Mouse (Mus musculus): ENCODE results near the gene Epm2a. TPM values are rescaled to one million over a fixed set of nuclear protein-coding genes. Genes with fewer than 3 reads are reported as not detected.
"Not testable (repeated sequence)": the region's sequence is repeated elsewhere in the genome, so short reads cannot be mapped to it uniquely, and the experiment has no call there.

Epm2a gene
- polyA plus RNA-seq, 1 experiment, result 1.8 TPM

- H3K9me3 ChIP-seq (replicated peaks; ENCODE audit: control insufficient read depth, insufficient read depth, low read length, poor library complexity, severe bottlenecking), result no peaks in the 10 kb centered on the region
- H3K27ac ChIP-seq (ENCODE audit: insufficient read depth, low read length), result no peak overlapping the region
- no peak for TF ChIP-seq POLR2A (IDR thresholded peaks at IDR 0.05; ENCODE audit: insufficient read depth, low read length)
- TF ChIP-seq CTCF (IDR thresholded peaks at IDR 0.05; ENCODE audit: low read depth, low read length), result no peak
- no peak for TF ChIP-seq EP300 (IDR thresholded peaks at IDR 0.05; ENCODE audit: insufficient read depth, low read depth, low read length)
- H3K4me1 ChIP-seq (ENCODE audit: control insufficient read depth, insufficient read depth, low read length), result no peaks in the 10 kb centered on the region
- no peak overlapping the region for H3K9ac ChIP-seq (ENCODE audit: low read depth, poor library complexity, severe bottlenecking)
- H3K4me3 ChIP-seq (ENCODE audit: low read depth, low read length), result no peak overlapping the region
- no peaks in the 10 kb centered on the region for H3K36me3 ChIP-seq (ENCODE audit: control insufficient read depth, insufficient read depth, low read length, poor library complexity, severe bottlenecking)
- H3K27me3 ChIP-seq (ENCODE audit: control insufficient read depth, insufficient read depth, low read length, poor library complexity, severe bottlenecking), result no peaks in the 10 kb centered on the region
Measured at GRCm38 (mm10) chr10:11319446-11319970, 23.7 kb upstream of the Epm2a start.

GRCm38 (mm10) chr10:11322316-11322715, 20.9 kb upstream of the Epm2a start:
- Histone ChIP-seq H3K9ac (ENCODE audit: low read depth, poor library complexity, severe bottlenecking) (no peak overlapping the region), H3K9me3 (replicated peaks; ENCODE audit: control insufficient read depth, insufficient read depth, low read length, poor library complexity, severe bottlenecking) (no peaks in the 10 kb centered on the region), H3K4me1 (ENCODE audit: control insufficient read depth, insufficient read depth, low read length) (no peaks in the 10 kb centered on the region), H3K27me3 (ENCODE audit: control insufficient read depth, insufficient read depth, low read length, poor library complexity, severe bottlenecking) (no peaks in the 10 kb centered on the region), H3K36me3 (ENCODE audit: control insufficient read depth, insufficient read depth, low read length, poor library complexity, severe bottlenecking) (no peaks in the 10 kb centered on the region), H3K4me3 (ENCODE audit: low read depth, low read length) (no peak overlapping the region), H3K27ac (ENCODE audit: insufficient read depth, low read length) (no peak overlapping the region)
- TF ChIP-seq POLR2A (IDR thresholded peaks at IDR 0.05; ENCODE audit: insufficient read depth, low read length) (no peak), EP300 (IDR thresholded peaks at IDR 0.05; ENCODE audit: insufficient read depth, low read depth, low read length) (no peak), CTCF (IDR thresholded peaks at IDR 0.05; ENCODE audit: low read depth, low read length) (no peak)

GRCm38 (mm10) chr10:11323202-11323898, 19.9 kb upstream of the Epm2a start:
- Histone ChIP-seq H3K36me3 (ENCODE audit: control insufficient read depth, insufficient read depth, low read length, poor library complexity, severe bottlenecking) (no peaks in the 10 kb centered on the region), H3K4me3 (ENCODE audit: low read depth, low read length) (no peak overlapping the region), H3K27me3 (ENCODE audit: control insufficient read depth, insufficient read depth, low read length, poor library complexity, severe bottlenecking) (no peaks in the 10 kb centered on the region), H3K4me1 (ENCODE audit: control insufficient read depth, insufficient read depth, low read length) (no peaks in the 10 kb centered on the region), H3K9ac (ENCODE audit: low read depth, poor library complexity, severe bottlenecking) (no peak overlapping the region), H3K9me3 (replicated peaks; ENCODE audit: control insufficient read depth, insufficient read depth, low read length, poor library complexity, severe bottlenecking) (no peaks in the 10 kb centered on the region), H3K27ac (ENCODE audit: insufficient read depth, low read length) (no peak overlapping the region)
- TF ChIP-seq POLR2A (IDR thresholded peaks at IDR 0.05; ENCODE audit: insufficient read depth, low read length) (no peak), EP300 (IDR thresholded peaks at IDR 0.05; ENCODE audit: insufficient read depth, low read depth, low read length) (no peak)

GRCm38 (mm10) chr10:11326526-11326925, 16.7 kb upstream of the Epm2a start:
- TF ChIP-seq EP300 (IDR thresholded peaks at IDR 0.05; ENCODE audit: insufficient read depth, low read depth, low read length) (no peak), CTCF (IDR thresholded peaks at IDR 0.05; ENCODE audit: low read depth, low read length) (no peak), POLR2A (IDR thresholded peaks at IDR 0.05; ENCODE audit: insufficient read depth, low read length) (no peak)
- no peak overlapping the region for H3K4me3 ChIP-seq (ENCODE audit: low read depth, low read length)
- H3K9me3 ChIP-seq (replicated peaks; ENCODE audit: control insufficient read depth, insufficient read depth, low read length, poor library complexity, severe bottlenecking), result no peaks in the 10 kb centered on the region

GRCm38 (mm10) chr10:11344536-11345468, 1.6 kb downstream of the Epm2a start:
- Histone ChIP-seq H3K27me3 (ENCODE audit: control insufficient read depth, insufficient read depth, low read length, poor library complexity, severe bottlenecking) (no peaks in the 10 kb centered on the region), H3K36me3 (ENCODE audit: control insufficient read depth, insufficient read depth, low read length, poor library complexity, severe bottlenecking) (no peaks in the 10 kb centered on the region), H3K9me3 (replicated peaks; ENCODE audit: control insufficient read depth, insufficient read depth, low read length, poor library complexity, severe bottlenecking) (peaks cover 7% of the 10 kb centered on the region; the same call in 1 of the 2 replicates), H3K27ac (ENCODE audit: insufficient read depth, low read length) (no peak overlapping the region), H3K4me1 (ENCODE audit: control insufficient read depth, insufficient read depth, low read length) (no peaks in the 10 kb centered on the region), H3K4me3 (ENCODE audit: low read depth, low read length) (no peak overlapping the region), H3K9ac (ENCODE audit: low read depth, poor library complexity, severe bottlenecking) (no peak overlapping the region)
- TF ChIP-seq EP300 (IDR thresholded peaks at IDR 0.05; ENCODE audit: insufficient read depth, low read depth, low read length) (no peak), POLR2A (IDR thresholded peaks at IDR 0.05; ENCODE audit: insufficient read depth, low read length) (no peak), CTCF (IDR thresholded peaks at IDR 0.05; ENCODE audit: low read depth, low read length) (no peak)

More at GRCm38 (mm10) chr10:11326526-11326925, 16.7 kb upstream of the Epm2a start:
- H3K4me1 ChIP-seq (ENCODE audit: control insufficient read depth, insufficient read depth, low read length), result no peaks in the 10 kb centered on the region
- H3K9ac ChIP-seq (ENCODE audit: low read depth, poor library complexity, severe bottlenecking), result no peak overlapping the region
- H3K27me3 ChIP-seq (ENCODE audit: control insufficient read depth, insufficient read depth, low read length, poor library complexity, severe bottlenecking), result no peaks in the 10 kb centered on the region
- H3K36me3 ChIP-seq (ENCODE audit: control insufficient read depth, insufficient read depth, low read length, poor library complexity, severe bottlenecking), result no peaks in the 10 kb centered on the region
- H3K27ac ChIP-seq (ENCODE audit: insufficient read depth, low read length), result no peak overlapping the region

GRCm38 (mm10) chr10:11350243-11350974, 7.2 kb downstream of the Epm2a start:
- not testable (repeated sequence) for H3K27me3 ChIP-seq (ENCODE audit: control insufficient read depth, insufficient read depth, low read length, poor library complexity, severe bottlenecking); H3K27ac ChIP-seq (ENCODE audit: insufficient read depth, low read length); H3K36me3 ChIP-seq (ENCODE audit: control insufficient read depth, insufficient read depth, low read length, poor library complexity, severe bottlenecking); H3K4me3 ChIP-seq (ENCODE audit: low read depth, low read length); H3K9ac ChIP-seq (ENCODE audit: low read depth, poor library complexity, severe bottlenecking); H3K4me1 ChIP-seq (ENCODE audit: control insufficient read depth, insufficient read depth, low read length); H3K9me3 ChIP-seq (replicated peaks; ENCODE audit: control insufficient read depth, insufficient read depth, low read length, poor library complexity, severe bottlenecking)
